Mouse (Mus musculus) embryonic facial prominence, embryonic 14.5 days (tissue): Measurements from ENCODE around the gene Kcnc3. TPM values are rescaled to one million over a fixed set of nuclear protein-coding genes. Genes with fewer than 3 reads are reported as not detected.
A peak's percentile ranks its signal among the peaks of the same experiment; 100 is the strongest.

Experiments
- ATAC-seq: fragments of 200-750 bp; cut with Nextera tagmentation; 2 replicates; pipeline ENCODE4 v1.8.0; 2017; ENCODE audit warnings: low read depth, moderate number of reproducible peaks, moderate TSS enrichment
- DNase-seq: peaks from one replicate; pipeline ENCODE4 v3.0.0-alpha.2; 2015; ENCODE audit warnings: low spot score
- H3K27ac ChIP-seq: fragments of 300-500 bp; sonication (generic); replicated peaks from 2 replicates; pipeline ENCODE4 v1.5.1; 2014; ENCODE audit warnings: low read depth, mild to moderate bottlenecking, low read length, moderate library complexity
- H3K27me3 ChIP-seq: fragments of 300-500 bp; sonication (generic); replicated peaks from 2 replicates; pipeline ENCODE4 v1.6.1; 2014; ENCODE audit warnings: low read length; ENCODE audit not compliant: control insufficient read depth, insufficient read depth
- H3K36me3 ChIP-seq: fragments of 300-500 bp; sonication (generic); 2 replicates; pipeline ENCODE4 v1.6.1; 2014; ENCODE audit warnings: low read length, mixed read lengths; ENCODE audit not compliant: control insufficient read depth, insufficient read depth
- H3K4me1 ChIP-seq: fragments of 300-500 bp; sonication (generic); 2 replicates; pipeline ENCODE4 v1.6.1; 2014; ENCODE audit warnings: antibody characterized with exemption, low read length; ENCODE audit not compliant: control insufficient read depth, insufficient read depth
- H3K4me2 ChIP-seq: fragments of 300-500 bp; sonication (generic); 2 replicates; pipeline ENCODE4 v1.6.1; 2014; ENCODE audit warnings: low read depth, mild to moderate bottlenecking, low read length, moderate library complexity, mixed read lengths
- H3K4me3 ChIP-seq: fragments of 300-500 bp; sonication (generic); 2 replicates; pipeline ENCODE4 v1.5.1; 2014; ENCODE audit warnings: low read depth, mild to moderate bottlenecking, low read length
- H3K9ac ChIP-seq: fragments of 300-500 bp; sonication (generic); 2 replicates; pipeline ENCODE4 v1.6.1; 2014; ENCODE audit warnings: low read depth, mild to moderate bottlenecking, low read length, moderate library complexity, mixed read lengths
- H3K9me3 ChIP-seq: fragments of 300-500 bp; sonication (generic); 2 replicates; pipeline ENCODE4 v1.6.1; 2016; ENCODE audit warnings: low read length; ENCODE audit not compliant: control insufficient read depth
- WGBS: fragments of 180-500 bp; shearing (Covaris S2); extraction: QIAGEN DNeasy Blood & Tissue Kit; methylation state at CpG from one replicate; pipeline ENCODE4 v1.1.7; 2014; 5-methylcytosine and 5-hydroxymethylcytosine counted together
- polyA plus RNA-seq: library from polyadenylated mRNA; unstranded; fragments of >200 nt; fragmentation: Nextera tagmentation; extraction: Ambion mirVana; gene quantifications from 2 replicates; pipeline ENCODE4 v1.2.1, GENCODE M21; 2014

Kcnc3 gene
- polyA plus RNA-seq, 1 experiment from 2014 or later: 0.49 TPM

GRCm38 (mm10) chr7:44581637-44582036, 8.8 kb upstream of the Kcnc3 start:
- peaks cover 11% of the 10 kb centered on the region for H3K27me3 ChIP-seq
- H3K4me2 ChIP-seq: no peak overlapping the region
- DNase-seq (no peak), ATAC-seq (no peak)
- 0 out of 2 replicates have a peak, but pooled peaks cover 4% of the 10 kb centered on the region for H3K9me3 ChIP-seq
- no peaks in the 10 kb centered on the region for H3K36me3 ChIP-seq
- H3K4me3 ChIP-seq: no peak overlapping the region
- no peak overlapping the region for H3K9ac ChIP-seq
- 82% methylated on average over 6 of the region's 6 CpGs for WGBS
- no peaks in the 10 kb centered on the region for H3K4me1 ChIP-seq
- H3K27ac ChIP-seq: no peak overlapping the region

- Histone ChIP-seq H3K4me2 (no peak overlapping the region), H3K36me3 (no peaks in the 10 kb centered on the region), H3K4me1 (no peaks in the 10 kb centered on the region), H3K9ac (no peak overlapping the region), H3K27ac (no peak overlapping the region), H3K27me3 (peaks cover 20% of the 10 kb centered on the region), H3K4me3 (no peak overlapping the region), H3K9me3 (0 out of 2 replicates have a peak, but pooled peaks cover 4% of the 10 kb centered on the region)
- DNase-seq (no peak), ATAC-seq (no peak)
- 65% methylated on average over 5 of the region's 5 CpGs for WGBS
Observed at GRCm38 (mm10) chr7:44582709-44583108, 7.8 kb upstream of the Kcnc3 start.

- peaks cover under 1% of the 10 kb centered on the region for H3K4me1 ChIP-seq
- no peak overlapping the region for H3K27ac ChIP-seq
- H3K9ac ChIP-seq: no peak overlapping the region
- DNase-seq: no peak
- no peak overlapping the region for H3K4me2 ChIP-seq
- 82% methylated on average over 1 of the region's 1 CpGs for WGBS
- H3K36me3 ChIP-seq: no peaks in the 10 kb centered on the region
- no peak for ATAC-seq
- peaks cover 25% of the 10 kb centered on the region for H3K27me3 ChIP-seq
- H3K9me3 ChIP-seq: 0 out of 2 replicates have a peak, but pooled peaks cover 3% of the 10 kb centered on the region
- no peak overlapping the region for H3K4me3 ChIP-seq
Observed at GRCm38 (mm10) chr7:44583146-44583545, 7.3 kb upstream of the Kcnc3 start.

- no peaks in the 10 kb centered on the region for H3K36me3 ChIP-seq
- no peaks in the 10 kb centered on the region for H3K9me3 ChIP-seq
- no peak overlapping the region for H3K4me2 ChIP-seq
- peaks cover 33% of the 10 kb centered on the region for H3K27me3 ChIP-seq
- H3K4me1 ChIP-seq: peaks cover 5% of the 10 kb centered on the region
- H3K27ac ChIP-seq: no peak overlapping the region
- no peak overlapping the region for H3K4me3 ChIP-seq
- DNase-seq (no peak), ATAC-seq (no peak)
- WGBS: 80% methylated on average over 4 of the region's 4 CpGs
- H3K9ac ChIP-seq: no peak overlapping the region
Observed at GRCm38 (mm10) chr7:44584265-44584804, 6.1 kb upstream of the Kcnc3 start.

- Histone ChIP-seq H3K27ac (no peak overlapping the region), H3K36me3 (no peaks in the 10 kb centered on the region), H3K4me1 (peaks cover 8% of the 10 kb centered on the region), H3K9me3 (no peaks in the 10 kb centered on the region), H3K9ac (no peak overlapping the region), H3K4me2 (no peak overlapping the region), H3K27me3 (peaks cover 38% of the 10 kb centered on the region), H3K4me3 (no peak overlapping the region)
- 80% methylated on average over 6 of the region's 6 CpGs for WGBS
- no peak for DNase-seq
- ATAC-seq: no peak
Observed at GRCm38 (mm10) chr7:44584921-44585320, 5.5 kb upstream of the Kcnc3 start.

GRCm38 (mm10) chr7:44585606-44586005, 4.9 kb upstream of the Kcnc3 start:
- Histone ChIP-seq H3K4me3 (no peak overlapping the region), H3K9me3 (no peaks in the 10 kb centered on the region), H3K36me3 (no peaks in the 10 kb centered on the region), H3K9ac (no peak overlapping the region), H3K27ac (no peak overlapping the region), H3K4me2 (no peak overlapping the region), H3K4me1 (peaks cover 10% of the 10 kb centered on the region), H3K27me3 (peaks cover 39% of the 10 kb centered on the region)
- WGBS: 95% methylated on average over 6 of the region's 6 CpGs
- no peak for ATAC-seq
- DNase-seq: no peak

- no peak for ATAC-seq
- DNase-seq: peak; percentile 48
- Histone ChIP-seq H3K9me3 (no peaks in the 10 kb centered on the region), H3K4me3 (peak overlapping the region; percentile 33), H3K36me3 (no peaks in the 10 kb centered on the region), H3K9ac (peak overlapping the region; percentile 51), H3K27me3 (peaks cover 47% of the 10 kb centered on the region), H3K4me1 (peaks cover 15% of the 10 kb centered on the region), H3K4me2 (peak overlapping the region; percentile 63), H3K27ac (no peak overlapping the region)
- 13% methylated on average over 19 of the region's 19 CpGs for WGBS
Observed at GRCm38 (mm10) chr7:44586518-44586917, 3.9 kb upstream of the Kcnc3 start.

- H3K4me1 ChIP-seq: peaks cover 16% of the 10 kb centered on the region
- H3K9me3 ChIP-seq: no peaks in the 10 kb centered on the region
- peaks cover 52% of the 10 kb centered on the region for H3K27me3 ChIP-seq
- H3K4me3 ChIP-seq: peak overlapping the region; percentile 33
- no peak overlapping the region for H3K27ac ChIP-seq
- 2% methylated on average over 18 of the region's 18 CpGs for WGBS
- H3K36me3 ChIP-seq: no peaks in the 10 kb centered on the region
- ATAC-seq (peak; percentile 42; the same call in 1 of the 2 replicates), DNase-seq (peak; percentile 86)
- H3K4me2 ChIP-seq: peak overlapping the region; percentile 63
- peak overlapping the region; percentile 43 for H3K9ac ChIP-seq
Observed at GRCm38 (mm10) chr7:44586930-44587329, 3.5 kb upstream of the Kcnc3 start.

GRCm38 (mm10) chr7:44587676-44588075, 2.8 kb upstream of the Kcnc3 start:
- Histone ChIP-seq H3K9ac (no peak overlapping the region), H3K36me3 (no peaks in the 10 kb centered on the region), H3K9me3 (no peaks in the 10 kb centered on the region), H3K4me2 (0 out of 2 replicates have a peak overlapping the region, but pooled peaks have one; percentile 98), H3K4me3 (no peak overlapping the region), H3K4me1 (peaks cover 16% of the 10 kb centered on the region), H3K27me3 (peaks cover 59% of the 10 kb centered on the region), H3K27ac (no peak overlapping the region)
- no peak for DNase-seq
- WGBS: 33% methylated on average over 6 of the region's 6 CpGs
- ATAC-seq: no peak
